Comparison of ENCODE assay signal across 8 mouse cellular contexts in genomic region chr6:39562166-39563015, GRCm38 (mm10). TPM values are rescaled to one million over a fixed set of nuclear protein-coding genes. Genes with fewer than 3 reads are reported as not detected.
DNase-seq lines count a peak whose midpoint lies in the region; ATAC-seq and TF ChIP-seq lines count a peak whose summit lies in the region.

No protein-coding gene starts in this region.

- 18% methylated on average over 23 of the region's 23 CpGs for WGBS in forebrain, embryonic 13.5 days
- WGBS in liver, embryonic 14.5 days (ENCODE audit: insufficient replicate concordance), result 14% methylated on average over 23 of the region's 23 CpGs
- 26% methylated on average over 23 of the region's 23 CpGs for WGBS in neural tube, embryonic 11.5 days

- peak; percentile 95 for DNase-seq in ES-CJ7 (ENCODE audit: low read depth, low spot score)
- peak; percentile 90 for DNase-seq in heart, postnatal 10 days
- peak; percentile 76 to 84 for DNase-seq in kidney, postnatal 4 days
- peak; percentile 72 to 81 (median 77) for DNase-seq in liver, embryonic 14.5 days (ENCODE audit: low read depth in 3 of 3, low spot score in 3 of 3)
- DNase-seq in neural tube, embryonic 11.5 days (ENCODE audit: low spot score), result peak; percentile 85
- DNase-seq in telencephalon, adult 2 months (ENCODE audit: low read depth, low spot score), result peak; percentile 79

- H3K36me3 ChIP-seq in forebrain, embryonic 13.5 days (ENCODE audit: poor library complexity, severe bottlenecking), result no peaks in the 10 kb centered on the region
- no peaks in the 10 kb centered on the region for H3K36me3 ChIP-seq in liver, embryonic 14.5 days (replicated peaks; ENCODE audit: control insufficient read depth, insufficient read depth, low read depth)
- no peaks in the 10 kb centered on the region for H3K36me3 ChIP-seq in neural tube, embryonic 11.5 days (ENCODE audit: control insufficient read depth, insufficient read depth, low read length)

- TF ChIP-seq CTCF in liver, embryonic 14.5 days (IDR thresholded peaks at IDR 0.05; ENCODE audit: low read depth), result peak; percentile 87

- peak; percentile 89 for ATAC-seq in cerebellum, adult (ENCODE audit: insufficient number of reproducible peaks, low FRiP score, low TSS enrichment)
- ATAC-seq in forebrain, embryonic 13.5 days, result peak; percentile 61
- ATAC-seq in liver, embryonic 14.5 days (ENCODE audit: insufficient read depth), result peak; percentile 77
- peak; percentile 42; the same call in 1 of the 2 replicates for ATAC-seq in neural tube, embryonic 11.5 days (ENCODE audit: insufficient read depth, low FRiP score, low TSS enrichment)

- H3K9ac ChIP-seq in forebrain, embryonic 13.5 days, result no peak overlapping the region
- H3K9ac ChIP-seq in liver, embryonic 14.5 days (replicated peaks), result no peak overlapping the region
- no peak overlapping the region for H3K9ac ChIP-seq in neural tube, embryonic 11.5 days (ENCODE audit: low read length)

- H3K9me3 ChIP-seq in forebrain, embryonic 13.5 days (replicated peaks), result no peaks in the 10 kb centered on the region
- no peaks in the 10 kb centered on the region for H3K9me3 ChIP-seq in liver, embryonic 14.5 days (ENCODE audit: control insufficient read depth, low read length)
- H3K9me3 ChIP-seq in neural tube, embryonic 11.5 days (ENCODE audit: control insufficient read depth, low read length), result no peaks in the 10 kb centered on the region

- H3K4me1 ChIP-seq in forebrain, embryonic 13.5 days, result peaks cover 20% of the 10 kb centered on the region
- H3K4me1 ChIP-seq in liver, embryonic 14.5 days (replicated peaks; ENCODE audit: control insufficient read depth in 2 of 2, insufficient read depth in 2 of 2, low read length in 1 of 2), result peaks cover 4% of the 10 kb centered on the region in 2 experiments; a peak in 3 of 4 replicates
- H3K4me1 ChIP-seq in neural tube, embryonic 11.5 days (ENCODE audit: control insufficient read depth, insufficient read depth, low read length), result 0 out of 2 replicates have a peak, but pooled peaks cover 10% of the 10 kb centered on the region

- no peak for TF ChIP-seq EP300 in liver, embryonic 14.5 days (IDR thresholded peaks at IDR 0.05; ENCODE audit: low read depth)

- no peak overlapping the region for H3K4me3 ChIP-seq in forebrain, embryonic 13.5 days
- H3K4me3 ChIP-seq in liver, embryonic 14.5 days (ENCODE audit: insufficient read depth in 1 of 2, low read depth in 2 of 2, low read length in 2 of 2), result peak overlapping the region; percentile 22 to 24; a peak in 3 of 4 replicates
- no peak overlapping the region for H3K4me3 ChIP-seq in neural tube, embryonic 11.5 days (ENCODE audit: low read depth, low read length)

- no peak overlapping the region for H3K27ac ChIP-seq in forebrain, embryonic 13.5 days
- no peak overlapping the region for H3K27ac ChIP-seq in liver, embryonic 14.5 days
- no peak overlapping the region for H3K27ac ChIP-seq in neural tube, embryonic 11.5 days (ENCODE audit: low read depth, low read length)

- intact Hi-C loops in heart, postnatal 10 days (cut with DNase I), result loop anchor here (1.0 kb wide), 1 partner anchor 99 kb away; no protein-coding TSS in a partner anchor

- H3K4me2 ChIP-seq in forebrain, embryonic 13.5 days, result peak overlapping the region; percentile 42
- peak overlapping the region; percentile 59 for H3K4me2 ChIP-seq in liver, embryonic 14.5 days (ENCODE audit: low read depth)
- H3K4me2 ChIP-seq in neural tube, embryonic 11.5 days (ENCODE audit: low read depth), result 0 out of 2 replicates have a peak overlapping the region, but pooled peaks have one; percentile 2

- no peaks in the 10 kb centered on the region for H3K27me3 ChIP-seq in forebrain, embryonic 13.5 days
- peaks cover 18% of the 10 kb centered on the region for H3K27me3 ChIP-seq in liver, embryonic 14.5 days (ENCODE audit: control insufficient read depth, insufficient read depth, low read length)
- H3K27me3 ChIP-seq in neural tube, embryonic 11.5 days (ENCODE audit: control insufficient read depth, insufficient read depth, low read length), result no peaks in the 10 kb centered on the region

RNA-seq across cellular contexts. Expression of gene Dennd2a, which starts 4.7 kb away (rescaled TPM):
- polyA plus RNA-seq in forebrain, embryonic 13.5 days (2015; fragmentation: Nextera tagmentation; extraction: Ambion mirVana), result 19.6 and 22.8 TPM in 2 replicates
- total RNA-seq in heart, postnatal 10 days (2021), result 10 to 100 TPM; 22.9 to 23.7 TPM
- 1.3 and 1.4 TPM in 2 replicates for polyA plus RNA-seq in liver, embryonic 14.5 days (2012; rRNA removed)
- polyA plus RNA-seq in liver, embryonic 14.5 days (2014; fragmentation: Nextera tagmentation; extraction: Ambion mirVana), result 1.0 and 1.7 TPM in 2 replicates
- 43.6 and 43.7 TPM in 2 replicates for polyA plus RNA-seq in neural tube, embryonic 11.5 days (2014; fragmentation: Nextera tagmentation; extraction: Ambion mirVana)

RNA-seq across cellular contexts. Expression of gene Adck2, which starts 11.3 kb away (rescaled TPM):
- 35.7 and 39.0 TPM in 2 replicates for polyA plus RNA-seq in forebrain, embryonic 13.5 days (2015; fragmentation: Nextera tagmentation; extraction: Ambion mirVana)
- total RNA-seq in heart, postnatal 10 days (2021), result 10 to 100 TPM; 19.2 to 19.4 TPM
- 2.2 and 3.1 TPM in 2 replicates for polyA plus RNA-seq in liver, embryonic 14.5 days (2012; rRNA removed)
- 6.7 and 7.8 TPM in 2 replicates for polyA plus RNA-seq in liver, embryonic 14.5 days (2014; fragmentation: Nextera tagmentation; extraction: Ambion mirVana)
- polyA plus RNA-seq in neural tube, embryonic 11.5 days (2014; fragmentation: Nextera tagmentation; extraction: Ambion mirVana), result 28.9 and 32.3 TPM in 2 replicates

RNA-seq across cellular contexts. Expression of gene Gm42420, which starts 23.2 kb away (rescaled TPM):
- polyA plus RNA-seq in forebrain, embryonic 13.5 days (2015; fragmentation: Nextera tagmentation; extraction: Ambion mirVana), result 0.79 TPM in 1 of 2 replicates, not detected in the other
- 1 to 10 TPM in 1 of 2 experiments, not detected in 1; 1.6 TPM for total RNA-seq in heart, postnatal 10 days (2021)
- polyA plus RNA-seq in liver, embryonic 14.5 days (2012; rRNA removed), result 0.87 and 1.6 TPM in 2 replicates
- 2.1 and 2.5 TPM in 2 replicates for polyA plus RNA-seq in liver, embryonic 14.5 days (2014; fragmentation: Nextera tagmentation; extraction: Ambion mirVana)
- 0.93 and 2.1 TPM in 2 replicates for polyA plus RNA-seq in neural tube, embryonic 11.5 days (2014; fragmentation: Nextera tagmentation; extraction: Ambion mirVana)

RNA-seq across cellular contexts. Expression of gene Ndufb2, which starts 30.0 kb away (rescaled TPM):
- polyA plus RNA-seq in forebrain, embryonic 13.5 days (2015; fragmentation: Nextera tagmentation; extraction: Ambion mirVana), result 325 and 354 TPM in 2 replicates
- total RNA-seq in heart, postnatal 10 days (2021), result 100 to 1,000 TPM; 533 to 539 TPM
- 105 and 120 TPM in 2 replicates for polyA plus RNA-seq in liver, embryonic 14.5 days (2012; rRNA removed)
- polyA plus RNA-seq in liver, embryonic 14.5 days (2014; fragmentation: Nextera tagmentation; extraction: Ambion mirVana), result 279 TPM in 2 replicates
- 272 and 273 TPM in 2 replicates for polyA plus RNA-seq in neural tube, embryonic 11.5 days (2014; fragmentation: Nextera tagmentation; extraction: Ambion mirVana)

Comparison
In these comparisons a context has a peak if more than half of its experiments do, and no peak if none do; other contexts are left out.
1. H3K4me2 ChIP-seq: peak in every context shown above with its lines; median percentile 59 in liver, embryonic 14.5 days; 42 in forebrain, embryonic 13.5 days; 2 in neural tube, embryonic 11.5 days.
2. H3K4me3 ChIP-seq: peak in liver, embryonic 14.5 days (2 of 2); none in forebrain, embryonic 13.5 days (single experiment) and neural tube, embryonic 11.5 days (single experiment).
3. Peak in every context shown above with its lines, with median percentiles within 50 percentile points of each other: DNase-seq and ATAC-seq.